Mouse (Mus musculus) midbrain, embryonic 16.5 days (tissue): ENCODE data around the gene Klhl26. TPM values are rescaled to one million over a fixed set of nuclear protein-coding genes. Genes with fewer than 3 reads are reported as not detected.
"Not testable (repeated sequence)": the region's sequence is repeated elsewhere in the genome, so short reads cannot be mapped to it uniquely, and the experiment has no call there.

ENCODE experiments used
- ATAC-seq: fragments of 200-750 bp; cut with Nextera tagmentation; 2 replicates; pipeline ENCODE4 v1.8.0; 2017; ENCODE audit warnings: moderate TSS enrichment
- H3K27ac ChIP-seq: fragments of 300-500 bp; sonication (generic); 2 replicates; pipeline ENCODE4 v1.5.1; 2014; ENCODE audit warnings: mild to moderate bottlenecking, low read length, mixed read lengths
- H3K27me3 ChIP-seq: fragments of 300-500 bp; sonication (generic); 2 replicates; pipeline ENCODE4 v1.6.1; 2014; ENCODE audit warnings: low read depth, low read length, mixed read lengths; ENCODE audit not compliant: control insufficient read depth, insufficient read depth
- H3K36me3 ChIP-seq: fragments of 300-500 bp; sonication (generic); 2 replicates; pipeline ENCODE4 v1.6.1; 2014; ENCODE audit warnings: mild to moderate bottlenecking, low read length, moderate library complexity, mixed read lengths; ENCODE audit not compliant: control insufficient read depth, insufficient read depth
- H3K4me1 ChIP-seq: fragments of 300-500 bp; sonication (generic); 2 replicates; pipeline ENCODE4 v1.6.1; 2014; ENCODE audit warnings: mild to moderate bottlenecking, low read length, mixed read lengths; ENCODE audit not compliant: control insufficient read depth, insufficient read depth
- H3K4me2 ChIP-seq: fragments of 300-500 bp; sonication (generic); 2 replicates; pipeline ENCODE4 v1.6.1; 2014; ENCODE audit warnings: mild to moderate bottlenecking, low read length, mixed read lengths
- H3K4me3 ChIP-seq: fragments of 300-500 bp; sonication (generic); 2 replicates; pipeline ENCODE4 v1.5.1; 2014; ENCODE audit warnings: low read depth, mild to moderate bottlenecking, low read length, moderate library complexity, mixed read lengths
- H3K9ac ChIP-seq: fragments of 300-500 bp; sonication (generic); 2 replicates; pipeline ENCODE4 v1.6.1; 2014; ENCODE audit warnings: low read depth, low read length, mixed read lengths
- H3K9me3 ChIP-seq: fragments of 300-500 bp; sonication (generic); replicated peaks from 2 replicates; pipeline ENCODE4 v1.6.1; 2014; ENCODE audit warnings: mild to moderate bottlenecking, low read length, mixed read lengths; ENCODE audit not compliant: control insufficient read depth, poor library complexity, severe bottlenecking
- WGBS: fragments of 180-500 bp; shearing (Covaris S2); extraction: QIAGEN DNeasy Blood & Tissue Kit; methylation state at CpG from one replicate; pipeline ENCODE4 v1.1.7; 2014; 5-methylcytosine and 5-hydroxymethylcytosine counted together
- polyA plus RNA-seq: library from polyadenylated mRNA; unstranded; fragments of >200 nt; fragmentation: Nextera tagmentation; extraction: Ambion mirVana; gene quantifications from 2 replicates; pipeline ENCODE4 v1.2.1, GENCODE M21; 2015

Gene Klhl26
- polyA plus RNA-seq, 1 experiment from 2014 or later, result 32.4 TPM

GRCm38 (mm10) chr8:70511174-70511573, 34.4 kb upstream of the Klhl26 start:
- peaks cover 17% of the 10 kb centered on the region for H3K4me1 ChIP-seq
- WGBS, result 88% methylated on average over 6 of the region's 6 CpGs
- H3K27me3 ChIP-seq, H3K9ac ChIP-seq, ATAC-seq, H3K9me3 ChIP-seq: not testable (repeated sequence)
- H3K27ac ChIP-seq, result peak overlapping the region; percentile 93; the same call in 1 of the 2 replicates
- H3K36me3 ChIP-seq, result peaks cover 14% of the 10 kb centered on the region
- peak overlapping the region; percentile 100 for H3K4me2 ChIP-seq
- peak overlapping the region; percentile 95 for H3K4me3 ChIP-seq

GRCm38 (mm10) chr8:70510228-70510915, 33.6 kb upstream of the Klhl26 start, which contains the start of gene Uba52:
TSS of gene Uba52 (minus strand) at chr8:70510801.
- peak within 1 kb of the TSS; percentile 100 for H3K4me2 ChIP-seq
- H3K27ac ChIP-seq, result peak within 1 kb of the TSS; percentile 93
- H3K9me3 ChIP-seq, result no peaks in the 10 kb centered on the region
- WGBS, result 2% methylated on average over 74 of the region's 74 CpGs
- peak within 1 kb of the TSS; percentile 95 for H3K4me3 ChIP-seq
- H3K9ac ChIP-seq, result peak within 1 kb of the TSS; percentile 97
- ATAC-seq, result peak; percentile 84
- peaks cover 11% of the 10 kb centered on the region for H3K36me3 ChIP-seq
- H3K27me3 ChIP-seq, result no peaks in the 10 kb centered on the region
- peaks cover 22% of the 10 kb centered on the region for H3K4me1 ChIP-seq

GRCm38 (mm10) chr8:70509281-70509952, 32.6 kb upstream of the Klhl26 start:
- Histone ChIP-seq H3K36me3 (peaks cover 12% of the 10 kb centered on the region), H3K27me3 (no peaks in the 10 kb centered on the region), H3K9me3 (no peaks in the 10 kb centered on the region), H3K4me1 (peaks cover 28% of the 10 kb centered on the region), H3K4me2 (peak overlapping the region; percentile 100), H3K27ac (peak overlapping the region; percentile 93), H3K9ac (peak overlapping the region; percentile 97), H3K4me3 (peak overlapping the region; percentile 95)
- no peak for ATAC-seq
- 15% methylated on average over 25 of the region's 25 CpGs for WGBS

GRCm38 (mm10) chr8:70507027-70507393, 30.2 kb upstream of the Klhl26 start:
- H3K4me2 ChIP-seq, result no peak overlapping the region
- 64% methylated on average over 5 of the region's 5 CpGs for WGBS
- no peak for ATAC-seq
- no peak overlapping the region for H3K4me3 ChIP-seq
- H3K27me3 ChIP-seq, result peaks cover 20% of the 10 kb centered on the region
- no peaks in the 10 kb centered on the region for H3K9me3 ChIP-seq
- H3K4me1 ChIP-seq, result peaks cover 36% of the 10 kb centered on the region
- H3K27ac ChIP-seq, result no peak overlapping the region; the same call in 1 of the 2 replicates
- peaks cover 15% of the 10 kb centered on the region for H3K36me3 ChIP-seq
- no peak overlapping the region for H3K9ac ChIP-seq

- Histone ChIP-seq H3K27ac (peak within 1 kb of the TSS; percentile 98), H3K4me2 (peak within 1 kb of the TSS; percentile 91), H3K9me3 (no peaks in the 10 kb centered on the region), H3K9ac (peak within 1 kb of the TSS; percentile 97), H3K36me3 (peaks cover 15% of the 10 kb centered on the region), H3K27me3 (peaks cover 25% of the 10 kb centered on the region), H3K4me3 (peak within 1 kb of the TSS; percentile 88), H3K4me1 (peaks cover 36% of the 10 kb centered on the region)
- WGBS, result 2% methylated on average over 40 of the region's 40 CpGs
- peak; percentile 84 for ATAC-seq
These were observed 29.7 kb upstream of the Klhl26 start, which contains the start of gene Rex1bd for GRCm38 (mm10) chr8:70506328-70507026. TSS of gene Rex1bd (minus strand) at chr8:70506752.

GRCm38 (mm10) chr8:70505698-70506327, 29.0 kb upstream of the Klhl26 start:
- Histone ChIP-seq H3K27ac (peak overlapping the region; percentile 98), H3K36me3 (peaks cover 15% of the 10 kb centered on the region), H3K27me3 (peaks cover 32% of the 10 kb centered on the region), H3K9ac (peak overlapping the region; percentile 97), H3K4me2 (peak overlapping the region; percentile 91), H3K4me1 (peaks cover 34% of the 10 kb centered on the region), H3K9me3 (no peaks in the 10 kb centered on the region), H3K4me3 (peak overlapping the region; percentile 88)
- no peak; the same call in none of the 2 replicates for ATAC-seq
- WGBS, result 36% methylated on average over 32 of the region's 32 CpGs

- Histone ChIP-seq H3K27ac (no peak overlapping the region), H3K9me3 (no peaks in the 10 kb centered on the region), H3K9ac (no peak overlapping the region), H3K36me3 (peaks cover 15% of the 10 kb centered on the region), H3K4me1 (peaks cover 36% of the 10 kb centered on the region), H3K4me3 (no peak overlapping the region), H3K4me2 (peak overlapping the region; percentile 15; the same call in 1 of the 2 replicates), H3K27me3 (peaks cover 42% of the 10 kb centered on the region)
- WGBS, result 76% methylated on average over 3 of the region's 3 CpGs
- ATAC-seq, result no peak
These were observed 28.1 kb upstream of the Klhl26 start for GRCm38 (mm10) chr8:70504851-70505250.

GRCm38 (mm10) chr8:70504291-70504716, 27.5 kb upstream of the Klhl26 start:
- 63% methylated on average over 16 of the region's 16 CpGs for WGBS
- Histone ChIP-seq H3K4me2 (no peak overlapping the region), H3K27ac (no peak overlapping the region), H3K9ac (no peak overlapping the region), H3K36me3 (peaks cover 15% of the 10 kb centered on the region), H3K9me3 (no peaks in the 10 kb centered on the region), H3K27me3 (peaks cover 46% of the 10 kb centered on the region), H3K4me1 (peaks cover 32% of the 10 kb centered on the region), H3K4me3 (no peak overlapping the region)
- ATAC-seq, result no peak
